ENCODE assay signal across 8 mouse cellular contexts in the genomic region with DNA sequence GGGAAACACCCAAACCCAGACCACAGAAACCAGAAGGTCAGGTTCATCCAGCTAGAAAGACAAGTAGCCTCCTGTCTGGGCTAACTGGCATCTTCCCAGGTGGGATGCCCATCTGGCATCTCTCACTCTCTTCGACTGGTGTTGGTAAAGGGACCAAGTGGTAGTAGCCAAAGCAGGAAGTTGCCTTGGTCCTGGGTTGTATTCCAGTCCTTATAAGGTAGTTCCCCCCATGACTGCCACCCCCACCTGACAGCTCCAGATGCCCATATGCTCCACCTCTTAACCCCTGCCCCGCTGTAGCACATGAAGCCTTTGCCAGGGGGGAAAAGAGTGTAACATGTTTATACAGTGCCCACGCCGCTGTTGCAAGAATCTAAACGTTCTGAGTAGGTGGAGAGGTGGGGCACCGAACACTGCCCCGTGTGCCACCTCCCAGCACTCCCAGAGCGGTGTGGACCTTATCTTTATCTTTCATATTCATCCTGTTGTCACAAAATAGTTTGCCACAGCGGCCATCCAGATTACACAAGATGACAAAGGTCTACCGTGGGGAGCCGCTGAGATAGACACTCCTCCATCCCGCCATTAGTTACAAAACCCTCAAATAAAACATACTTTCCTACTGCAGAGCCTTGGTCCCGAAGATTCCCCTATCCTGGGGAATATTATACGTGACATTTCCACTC. TPM values are rescaled to one million over a fixed set of nuclear protein-coding genes. Genes with fewer than 3 reads are reported as not detected.
DNase-seq lines count a peak whose midpoint lies in the region; ATAC-seq and TF ChIP-seq lines count a peak whose summit lies in the region.

No protein-coding gene starts in this region.

- peaks cover 11% of the 10 kb centered on the region for H3K4me1 ChIP-seq in heart, adult 2 months (ENCODE audit: control insufficient read depth, insufficient read depth, low read length)
- H3K4me1 ChIP-seq in forebrain, embryonic 16.5 days (replicated peaks; ENCODE audit: control insufficient read depth, insufficient read depth, low read length): peaks cover 27% of the 10 kb centered on the region
- peaks cover 7% of the 10 kb centered on the region; the same call in 1 of the 2 replicates for H3K4me1 ChIP-seq in kidney, postnatal 0 days (replicated peaks; ENCODE audit: insufficient read depth, low read length)
- H3K4me1 ChIP-seq in midbrain, embryonic 10.5 days: peaks cover 24% of the 10 kb centered on the region
- H3K4me1 ChIP-seq in thymus, adult 2 months (replicated peaks; ENCODE audit: control insufficient read depth, insufficient read depth, low read length): peaks cover 28% of the 10 kb centered on the region

- 5% methylated on average over 14 of the region's 14 CpGs for WGBS in heart, adult 2 months
- 26% methylated on average over 14 of the region's 14 CpGs for WGBS in forebrain, embryonic 16.5 days
- WGBS in kidney, postnatal 0 days: 11% methylated on average over 14 of the region's 14 CpGs
- 46% methylated on average over 14 of the region's 14 CpGs for WGBS in midbrain, embryonic 10.5 days
- 1% methylated on average over 14 of the region's 14 CpGs for WGBS in thymus, adult 2 months

- H3K4me3 ChIP-seq in heart, adult 2 months: peak overlapping the region; percentile 84
- H3K4me3 ChIP-seq in forebrain, embryonic 16.5 days (replicated peaks; ENCODE audit: low read length): peak overlapping the region; percentile 71
- H3K4me3 ChIP-seq in kidney, postnatal 0 days (replicated peaks; ENCODE audit: low read depth, low read length): peak overlapping the region; percentile 97
- H3K4me3 ChIP-seq in midbrain, embryonic 10.5 days: peak overlapping the region; percentile 95
- H3K4me3 ChIP-seq in thymus, adult 2 months (ENCODE audit: control insufficient read depth, insufficient read depth, low read length): peak overlapping the region; percentile 96

- H3K79me2 ChIP-seq in heart, adult 2 months (replicated peaks; ENCODE audit: control insufficient read depth, insufficient read depth, low read length): no peaks in the 10 kb centered on the region

- no peaks in the 10 kb centered on the region for H3K27me3 ChIP-seq in heart, adult 2 months (ENCODE audit: control insufficient read depth, insufficient read depth, low read length)
- no peaks in the 10 kb centered on the region for H3K27me3 ChIP-seq in forebrain, embryonic 16.5 days (replicated peaks; ENCODE audit: control insufficient read depth, insufficient read depth, low read length)
- no peaks in the 10 kb centered on the region for H3K27me3 ChIP-seq in kidney, postnatal 0 days (ENCODE audit: insufficient read depth, low read length)
- no peaks in the 10 kb centered on the region for H3K27me3 ChIP-seq in midbrain, embryonic 10.5 days (ENCODE audit: low read depth, poor library complexity, severe bottlenecking)
- no peaks in the 10 kb centered on the region for H3K27me3 ChIP-seq in thymus, adult 2 months (ENCODE audit: control insufficient read depth, insufficient read depth, low read length)

- TF ChIP-seq EP300 in heart, adult 2 months (IDR thresholded peaks at IDR 0.05; ENCODE audit: insufficient read depth, low read depth, low read length): no peak

- peak overlapping the region; percentile 98 for H3K9ac ChIP-seq in heart, adult 2 months (ENCODE audit: low read depth, low read length)
- H3K9ac ChIP-seq in forebrain, embryonic 16.5 days (replicated peaks; ENCODE audit: low read depth, low read length): peak overlapping the region; percentile 81
- peak overlapping the region; percentile 94 for H3K9ac ChIP-seq in kidney, postnatal 0 days (ENCODE audit: low read depth, low read length)

- intact Hi-C loops in heart, adult 2 months (cut with DNase I): loop anchor here (5.0 to 10.0 kb wide), 2 partner anchors 84 to 333 kb away; partner anchors contain the start of genes Cby1 and Fam227a
- intact Hi-C loops in heart, postnatal 36 days (cut with DNase I): no loop called here

- no peaks in the 10 kb centered on the region; the same call in 1 of the 2 replicates for H3K36me3 ChIP-seq in heart, adult 2 months (ENCODE audit: control insufficient read depth, insufficient read depth, low read length)
- H3K36me3 ChIP-seq in forebrain, embryonic 16.5 days (ENCODE audit: control insufficient read depth, insufficient read depth): peaks cover 19% of the 10 kb centered on the region
- peaks cover 24% of the 10 kb centered on the region for H3K36me3 ChIP-seq in kidney, postnatal 0 days (ENCODE audit: insufficient read depth, low read length)
- H3K36me3 ChIP-seq in midbrain, embryonic 10.5 days: peaks cover 35% of the 10 kb centered on the region
- peaks cover 22% of the 10 kb centered on the region for H3K36me3 ChIP-seq in thymus, adult 2 months (ENCODE audit: control insufficient read depth, insufficient read depth, low read length)

- TF ChIP-seq CTCF in heart, adult 2 months (IDR thresholded peaks at IDR 0.05): no peak
- no peak for TF ChIP-seq CTCF in kidney, postnatal 0 days (IDR thresholded peaks at IDR 0.05; ENCODE audit: low read depth)
- no peak for TF ChIP-seq CTCF in thymus, adult 2 months (IDR thresholded peaks at IDR 0.05; ENCODE audit: borderline replicate concordance, control insufficient read depth, extremely low read depth, insufficient read depth, low read length, poor library complexity)

- TF ChIP-seq POLR2A in heart, adult 2 months (IDR thresholded peaks at IDR 0.05; ENCODE audit: insufficient read depth, low read depth, low read length): no peak
- TF ChIP-seq POLR2A in thymus, adult 2 months (IDR thresholded peaks at IDR 0.05; ENCODE audit: control insufficient read depth, extremely low read depth, insufficient read depth, low read length, poor library complexity): no peak

- no peak for ATAC-seq in forebrain, embryonic 16.5 days
- ATAC-seq in kidney, postnatal 0 days (replicated peaks; ENCODE audit: low FRiP score, low read depth): 0 out of 2 replicates have a peak, but pooled peaks have one; percentile 5

- H3K9me3 ChIP-seq in forebrain, embryonic 16.5 days (ENCODE audit: control insufficient read depth, low read length): no peaks in the 10 kb centered on the region
- no peaks in the 10 kb centered on the region for H3K9me3 ChIP-seq in kidney, postnatal 0 days (replicated peaks; ENCODE audit: low read length)
- H3K9me3 ChIP-seq in midbrain, embryonic 10.5 days (replicated peaks): no peaks in the 10 kb centered on the region

- peak overlapping the region; percentile 76 for H3K4me2 ChIP-seq in forebrain, embryonic 16.5 days (ENCODE audit: low read length)
- H3K4me2 ChIP-seq in kidney, postnatal 0 days (ENCODE audit: low read length): peak overlapping the region; percentile 93

- DNase-seq in heart, adult 2 months: peak; percentile 37 to 48
- no peak for DNase-seq in heart, postnatal 36 days
- DNase-seq in NIH3T3 (ENCODE audit: low read depth): peak; percentile 56
- peak; percentile 31 for DNase-seq in kidney, postnatal 0 days (ENCODE audit: low spot score)
- no peak for DNase-seq in midbrain, embryonic 10.5 days (ENCODE audit: low spot score)
- DNase-seq in thymus, adult 2 months: peak; percentile 55
- DNase-seq in layer of hippocampus, adult 9-10 months (ENCODE audit: low spot score): no peak

- peak overlapping the region; percentile 98 for H3K27ac ChIP-seq in heart, adult 2 months
- no peak overlapping the region for H3K27ac ChIP-seq in forebrain, embryonic 16.5 days (ENCODE audit: low read length)
- peak overlapping the region; percentile 92 for H3K27ac ChIP-seq in kidney, postnatal 0 days
- H3K27ac ChIP-seq in midbrain, embryonic 10.5 days (replicated peaks): peak overlapping the region; percentile 94
- H3K27ac ChIP-seq in thymus, adult 2 months (ENCODE audit: control insufficient read depth, insufficient read depth, low read length): peak overlapping the region; percentile 92

RNA-seq across cellular contexts. Expression of gene Sun2, which starts 1.0 kb away (rescaled TPM):
- 10 to 100 TPM; 83.3 to 96.7 TPM for total RNA-seq in heart, adult 2 months (2021)
- 57.9 and 69.2 TPM in 2 replicates for polyA plus RNA-seq in heart, adult 2 months (2012; rRNA removed)
- total RNA-seq in heart, postnatal 36 days (2021): 10 to 100 TPM; 85.6 to 89.1 TPM
- 8.9 and 9.9 TPM in 2 replicates for polyA plus RNA-seq in forebrain, embryonic 16.5 days (2015; fragmentation: Nextera tagmentation; extraction: Ambion mirVana)
- 3.5 and 4.0 TPM in 2 replicates for polyA plus RNA-seq in kidney, postnatal 0 days (2015; fragmentation: Nextera tagmentation; extraction: Ambion mirVana)
- 2.2 and 3.9 TPM in 2 replicates for polyA plus RNA-seq in midbrain, embryonic 10.5 days (2016; fragmentation: Nextera tagmentation; extraction: Ambion mirVana)
- 245 and 297 TPM in 2 replicates for polyA plus RNA-seq in thymus, adult 2 months (2012; rRNA removed)

RNA-seq across cellular contexts. Expression of gene Dnal4, which starts 36.3 kb away (rescaled TPM):
- 10 to 100 TPM; 19.3 to 21.7 TPM for total RNA-seq in heart, adult 2 months (2021)
- 43.0 and 46.8 TPM in 2 replicates for polyA plus RNA-seq in heart, adult 2 months (2012; rRNA removed)
- total RNA-seq in heart, postnatal 36 days (2021): 10 to 100 TPM; 17.7 to 22.5 TPM
- 87.9 and 89.5 TPM in 2 replicates for polyA plus RNA-seq in forebrain, embryonic 16.5 days (2015; fragmentation: Nextera tagmentation; extraction: Ambion mirVana)
- 59.3 and 61.8 TPM in 2 replicates for polyA plus RNA-seq in kidney, postnatal 0 days (2015; fragmentation: Nextera tagmentation; extraction: Ambion mirVana)
- polyA plus RNA-seq in midbrain, embryonic 10.5 days (2016; fragmentation: Nextera tagmentation; extraction: Ambion mirVana): 63.9 and 81.5 TPM in 2 replicates
- 51.2 and 51.3 TPM in 2 replicates for polyA plus RNA-seq in thymus, adult 2 months (2012; rRNA removed)

RNA-seq across cellular contexts. Expression of gene Gtpbp1, which starts 50.7 kb away (rescaled TPM):
- 10 to 100 TPM; 26.9 to 30.1 TPM for total RNA-seq in heart, adult 2 months (2021)
- polyA plus RNA-seq in heart, adult 2 months (2012; rRNA removed): 27.0 and 30.5 TPM in 2 replicates
- 10 to 100 TPM; 27.2 to 28.4 TPM for total RNA-seq in heart, postnatal 36 days (2021)
- polyA plus RNA-seq in forebrain, embryonic 16.5 days (2015; fragmentation: Nextera tagmentation; extraction: Ambion mirVana): 55.7 and 56.5 TPM in 2 replicates
- polyA plus RNA-seq in kidney, postnatal 0 days (2015; fragmentation: Nextera tagmentation; extraction: Ambion mirVana): 24.3 and 26.9 TPM in 2 replicates
- polyA plus RNA-seq in midbrain, embryonic 10.5 days (2016; fragmentation: Nextera tagmentation; extraction: Ambion mirVana): 46.6 and 49.0 TPM in 2 replicates
- 91.3 and 114 TPM in 2 replicates for polyA plus RNA-seq in thymus, adult 2 months (2012; rRNA removed)

RNA-seq across cellular contexts. Expression of gene Josd1, which starts 53.6 kb away (rescaled TPM):
- total RNA-seq in heart, adult 2 months (2021): 10 to 100 TPM; 22.1 to 24.9 TPM
- polyA plus RNA-seq in heart, adult 2 months (2012; rRNA removed): 16.1 and 25.6 TPM in 2 replicates
- total RNA-seq in heart, postnatal 36 days (2021): 10 to 100 TPM; 24.2 to 25.0 TPM
- polyA plus RNA-seq in forebrain, embryonic 16.5 days (2015; fragmentation: Nextera tagmentation; extraction: Ambion mirVana): 24.5 and 25.2 TPM in 2 replicates
- 18.8 and 19.0 TPM in 2 replicates for polyA plus RNA-seq in kidney, postnatal 0 days (2015; fragmentation: Nextera tagmentation; extraction: Ambion mirVana)
- 17.6 and 18.9 TPM in 2 replicates for polyA plus RNA-seq in midbrain, embryonic 10.5 days (2016; fragmentation: Nextera tagmentation; extraction: Ambion mirVana)
- 23.8 and 30.5 TPM in 2 replicates for polyA plus RNA-seq in thymus, adult 2 months (2012; rRNA removed)

Comparison
In these comparisons a context has a peak if more than half of its experiments do, and no peak if none do; other contexts are left out.
1. DNase-seq: peak in heart, adult 2 months (2 of 2), NIH3T3 (single experiment), kidney, postnatal 0 days (single experiment) and thymus, adult 2 months (single experiment); none in heart, postnatal 36 days (0 of 2), midbrain, embryonic 10.5 days (single experiment) and layer of hippocampus, adult 9-10 months (single experiment).
2. Peak in every context shown above with its lines, with median percentiles within 50 percentile points of each other: H3K4me3 ChIP-seq and H3K9ac ChIP-seq.